Comparison of ENCODE assay signal across 14 mouse cellular contexts in the genomic region with DNA sequence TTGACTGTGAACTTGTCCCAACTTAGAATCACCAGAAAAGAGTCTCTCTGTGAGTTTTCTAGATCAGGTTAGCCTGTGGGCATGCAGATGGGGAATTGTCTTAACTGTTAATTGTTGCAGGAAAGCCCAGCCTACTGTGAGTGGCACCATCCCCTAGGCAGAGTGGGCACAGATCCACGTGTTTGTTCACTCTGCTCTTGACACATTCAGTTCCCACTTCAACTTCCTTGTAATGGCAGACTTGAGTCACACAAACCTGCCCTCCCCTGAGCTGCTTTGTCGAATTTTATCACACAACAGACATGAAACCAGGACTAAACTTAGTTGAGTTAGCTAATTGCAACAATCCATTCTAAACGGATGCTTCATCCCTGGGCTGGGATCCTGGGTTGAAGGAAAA. TPM values are rescaled to one million over a fixed set of nuclear protein-coding genes. Genes with fewer than 3 reads are reported as not detected.
"Had no signal": no experiment of that assay in that cellular context is flagged by ENCODE, and none has a peak within 500 bp of the region (broad histone marks: within the 10 kb centered on the region; RNA-seq: fewer than 3 reads in every experiment).

No protein-coding gene starts in this region.

- DNase-seq: lung, embryonic 14.5 days; lung, postnatal 10 days; lung, postnatal 4 days; retina, postnatal 1 day; right cerebral cortex, adult 18-20 months; right cerebral cortex, postnatal 25 days; right cerebral cortex, postnatal 4 days; spleen, adult 18-20 months; thymus, adult 18-20 months; thymus, postnatal 25 days; thymus, postnatal 4 days had no signal

- ATAC-seq: midbrain, embryonic 13.5 days; midbrain, embryonic 15.5 days had no signal

RNA-seq across cellular contexts. Expression of a gene that starts 9.2 kb away (rescaled TPM):
- total RNA-seq: midbrain, postnatal 0 days had no signal

RNA-seq across cellular contexts. Expression of a gene that starts 40.8 kb away (rescaled TPM):
- total RNA-seq: midbrain, postnatal 0 days had no signal
